Mouse (Mus musculus): ENCODE results near the gene Cxadr. TPM values are rescaled to one million over a fixed set of nuclear protein-coding genes. Genes with fewer than 3 reads are reported as not detected.

The Cxadr gene
- 10 to 100 TPM; 61.4 to 61.8 TPM for total RNA-seq (2021)
- long read RNA-seq, experiment 1, full-length matches to known transcripts: 5 of 7 reads
- long read RNA-seq, experiment 1, partial matches to known transcripts: 0 of 7 reads
- long read RNA-seq, experiment 1, other reads (novel, unspliced or antisense): 2 of 7 reads
- long read RNA-seq, experiment 2, full-length matches to known transcripts: 7 of 12 reads
- long read RNA-seq, experiment 2, partial matches to known transcripts: 0 of 12 reads
- long read RNA-seq, experiment 2, other reads (novel, unspliced or antisense): 5 of 12 reads

- DNase-seq (ENCODE audit: low spot score in 2 of 2): peak; percentile 78 to 79
Observed at GRCm38 (mm10) chr16:78301183-78301830, at the start of gene Cxadr. TSS of gene Cxadr (plus strand) at chr16:78301489.

DNA sequence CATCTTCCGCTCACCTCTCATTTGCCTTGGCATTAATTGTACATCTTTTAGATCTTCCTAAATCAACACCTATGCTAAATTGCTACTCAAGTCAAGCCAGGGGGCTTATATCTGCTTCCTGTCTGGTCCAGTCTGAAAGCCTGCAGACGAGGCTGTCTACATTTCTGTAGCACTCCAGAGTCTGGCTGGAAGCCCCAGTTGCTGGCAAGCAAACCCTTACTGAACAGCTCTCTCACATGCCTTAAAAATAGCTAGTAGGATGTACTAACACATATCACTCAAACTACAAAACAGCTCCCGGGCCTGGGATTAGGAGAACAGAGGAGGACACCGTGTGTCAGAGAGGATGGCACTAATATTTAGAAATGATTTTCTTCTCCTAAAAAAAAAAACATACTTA lies 42.3 kb upstream of the Cxadr start:
- DNase-seq (ENCODE audit: low spot score in 2 of 2): peak; percentile 57 to 73

DNA sequence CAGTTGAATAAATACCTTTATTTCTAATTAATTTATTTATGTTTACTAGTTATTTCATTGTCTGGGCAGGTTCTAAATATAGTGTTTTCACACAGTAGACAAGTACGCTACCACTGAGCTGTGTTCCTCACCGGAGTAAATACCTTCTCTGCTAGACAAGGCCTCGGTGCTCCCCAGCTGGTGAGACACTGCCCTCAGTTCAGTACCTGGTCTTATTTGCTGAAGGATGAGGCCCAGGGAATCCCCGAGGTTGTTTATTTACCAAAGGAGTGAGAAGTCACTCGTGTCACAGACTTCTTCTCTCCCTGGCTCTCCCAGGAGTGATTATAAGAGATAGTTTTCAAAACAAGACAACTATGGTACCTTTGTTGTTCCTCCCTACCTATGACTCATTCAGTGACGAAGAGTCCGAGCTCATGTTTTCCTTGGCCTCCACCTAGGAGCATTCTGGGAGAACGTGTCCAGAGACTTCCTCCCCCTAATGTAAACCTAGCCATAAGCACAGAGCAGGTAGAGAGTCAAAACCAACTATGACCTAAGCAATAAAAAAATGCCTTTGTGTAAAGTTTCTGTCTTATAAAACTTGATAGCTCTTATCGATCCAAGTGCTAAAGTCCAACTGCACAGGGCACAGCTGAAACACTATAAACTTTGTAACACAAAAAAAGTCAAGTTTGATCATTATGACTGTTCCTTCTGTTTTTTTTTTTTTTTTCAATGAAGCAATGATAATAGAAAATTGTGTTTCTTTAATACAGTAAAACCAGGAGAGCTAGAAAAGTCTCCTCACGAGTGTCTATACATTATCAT lies 41.0 kb upstream of the Cxadr start:
- no peak for DNase-seq (ENCODE audit: low spot score in 2 of 2)

DNA sequence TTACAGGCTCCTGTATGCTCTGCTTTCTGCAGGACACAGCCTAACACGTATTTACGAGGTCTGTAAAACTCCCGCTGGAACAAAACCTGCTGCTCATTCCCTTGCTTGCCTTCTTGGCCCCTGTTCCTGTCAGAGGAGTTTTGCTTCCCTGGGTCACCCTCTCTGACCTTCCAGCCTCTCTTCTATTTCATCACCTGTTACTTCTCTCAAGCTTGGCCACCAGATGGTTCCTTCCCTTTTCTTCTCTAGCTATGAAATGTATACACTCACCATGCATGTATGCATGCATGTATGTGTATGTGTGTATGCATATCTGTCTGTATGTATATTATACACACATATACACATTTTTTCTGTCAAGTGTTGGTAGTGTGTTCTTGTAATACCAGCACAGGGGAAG lies 39.8 kb upstream of the Cxadr start:
- no peak for DNase-seq (ENCODE audit: low spot score in 2 of 2)

DNA sequence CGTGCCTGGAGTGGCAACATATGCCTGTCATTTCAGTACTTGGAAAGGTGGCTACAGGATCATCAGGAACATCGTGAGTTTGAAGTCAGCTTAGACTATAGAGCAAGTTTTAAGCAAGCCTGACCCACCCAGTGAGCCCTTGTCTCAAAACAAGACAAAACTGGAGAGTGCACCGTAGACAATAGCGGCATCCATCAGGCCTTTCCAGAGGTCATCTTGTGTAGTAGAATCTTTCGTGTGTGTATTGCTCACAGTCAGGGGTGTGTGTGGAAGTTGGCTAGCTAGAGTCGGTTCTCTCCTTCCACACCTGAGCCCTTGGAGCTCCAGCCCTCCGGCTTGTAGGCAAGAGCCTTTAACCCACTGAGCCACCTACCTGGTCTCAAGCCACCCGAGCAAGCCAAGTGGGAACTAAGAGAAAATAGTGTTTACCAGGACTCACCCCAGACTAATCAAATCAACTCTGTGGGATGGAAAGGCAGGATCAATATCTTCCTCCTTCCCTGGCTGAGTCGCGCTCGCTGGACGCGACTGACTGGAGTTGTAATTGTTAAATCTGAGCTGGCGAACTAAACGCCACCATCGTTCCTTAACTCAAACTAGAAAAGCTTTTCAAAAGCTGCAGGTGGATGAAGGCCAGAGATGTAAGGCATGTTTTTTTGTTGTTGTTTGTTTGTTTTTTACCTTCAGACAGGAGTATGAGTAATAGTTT lies 36.7 kb upstream of the Cxadr start:
- DNase-seq (ENCODE audit: low spot score in 2 of 2): no peak

GRCm38 (mm10) chr16:78265151-78265590 lies 36.1 kb upstream of the Cxadr start:
- peak; percentile 13 to 26 for DNase-seq (ENCODE audit: low spot score in 2 of 2)

GRCm38 (mm10) chr16:78265826-78266225 lies 35.5 kb upstream of the Cxadr start:
- no peak for DNase-seq (ENCODE audit: low spot score in 2 of 2)

DNA sequence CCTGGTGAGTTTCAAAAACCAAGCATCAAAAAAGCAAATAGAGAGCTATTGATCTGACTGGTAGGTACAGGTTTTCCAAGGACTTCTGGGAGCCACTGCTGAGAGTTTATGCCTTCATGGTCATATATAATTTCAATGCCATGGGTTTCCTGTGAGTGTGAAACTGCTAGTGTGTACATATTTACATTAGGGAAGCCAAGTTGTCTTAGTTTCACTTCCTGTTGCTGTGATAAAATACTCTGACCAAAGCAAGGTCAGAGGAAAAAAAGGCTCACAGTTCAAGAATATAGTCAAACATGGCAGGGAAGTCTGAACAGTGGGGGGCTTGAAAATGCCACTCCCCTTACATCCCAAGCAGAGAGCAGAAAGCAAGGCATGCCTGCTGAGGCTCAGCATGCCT lies 33.8 kb upstream of the Cxadr start:
- DNase-seq (ENCODE audit: low spot score in 2 of 2): no peak

DNA sequence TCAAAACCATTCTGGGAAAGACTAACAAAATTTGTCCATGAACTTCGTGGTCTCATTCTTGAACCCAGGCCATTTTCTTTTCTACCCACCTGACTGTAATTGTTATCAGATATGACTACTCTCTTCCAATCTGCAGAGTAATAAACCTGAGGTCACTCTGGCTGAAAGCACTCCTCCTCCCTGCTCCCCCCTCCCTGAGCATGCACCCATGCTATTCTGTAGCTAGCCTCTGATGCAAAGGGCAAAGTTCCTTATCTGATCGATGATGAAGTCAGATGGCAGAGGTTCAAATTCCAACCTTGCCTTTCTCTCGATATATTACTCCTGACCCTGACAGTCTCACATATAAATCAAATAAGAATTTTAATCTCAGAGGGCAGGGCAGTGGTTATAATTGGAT lies 33.1 kb upstream of the Cxadr start:
- no peak for DNase-seq (ENCODE audit: low spot score in 2 of 2)

- peak; percentile 12 to 18 for DNase-seq (ENCODE audit: low spot score in 2 of 2)
Observed at GRCm38 (mm10) chr16:78274825-78275455, 26.3 kb upstream of the Cxadr start.

DNA sequence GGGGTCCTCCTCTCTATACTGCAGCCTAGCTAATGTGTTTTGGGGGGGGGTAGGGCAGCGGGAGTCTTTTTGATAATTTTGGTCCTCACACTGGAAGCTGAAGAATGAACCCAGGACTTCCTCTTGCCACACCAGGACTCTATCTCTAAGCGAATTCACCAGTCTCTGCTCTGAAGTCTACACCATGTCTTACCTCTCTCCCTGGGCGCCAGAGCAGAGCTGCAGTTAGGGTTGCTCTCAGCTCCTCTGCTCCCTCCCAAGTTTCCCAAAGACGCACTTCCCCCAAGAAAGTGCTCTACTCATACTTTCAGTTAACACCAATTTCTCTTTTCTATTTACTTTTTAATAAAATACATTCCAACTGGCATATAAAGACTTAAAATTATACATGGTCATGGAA lies 23.7 kb upstream of the Cxadr start:
- no peak for DNase-seq (ENCODE audit: low spot score in 2 of 2)

- no peak for DNase-seq (ENCODE audit: low spot score in 2 of 2)
Observed at GRCm38 (mm10) chr16:78280093-78280881, 21.0 kb upstream of the Cxadr start.

DNA sequence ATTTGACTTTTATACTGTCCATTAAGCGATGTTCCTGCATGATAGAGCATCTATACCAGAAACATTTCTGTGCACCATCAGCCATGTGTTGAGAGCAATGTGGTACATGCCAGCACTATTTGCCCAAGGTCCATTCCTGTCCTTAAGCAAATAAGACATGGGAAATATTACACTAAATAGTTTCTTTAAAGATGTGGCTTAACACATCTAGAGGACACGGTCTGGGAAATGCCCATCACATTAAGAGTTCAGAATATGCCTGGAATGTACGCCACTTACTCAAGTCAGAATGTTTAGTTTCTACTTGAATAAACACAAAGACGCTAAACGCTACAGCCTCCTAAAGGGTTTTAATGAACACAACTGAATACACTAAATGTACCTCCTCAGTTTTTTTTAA lies 18.1 kb upstream of the Cxadr start:
- no peak for DNase-seq (ENCODE audit: low spot score in 2 of 2)

DNA sequence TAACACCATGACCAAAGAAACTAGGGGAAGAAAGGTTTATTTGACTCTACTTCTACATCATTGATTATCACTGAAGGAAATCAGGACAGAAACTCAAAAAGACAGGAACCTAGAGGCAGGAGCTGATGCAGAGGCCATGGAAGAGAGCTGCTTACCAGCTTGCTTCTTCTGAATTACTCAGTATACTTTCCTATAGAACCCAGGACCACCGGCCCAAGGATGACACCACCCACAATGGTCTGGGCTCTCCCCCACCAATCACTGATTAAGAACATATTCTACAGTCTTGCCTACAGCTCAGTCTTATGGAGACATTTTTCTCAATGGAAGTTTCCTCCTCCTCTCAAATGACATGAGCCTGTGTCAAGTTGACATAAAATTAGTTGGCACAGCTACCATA lies 7.2 kb upstream of the Cxadr start:
- DNase-seq (ENCODE audit: low spot score in 2 of 2): no peak

GRCm38 (mm10) chr16:78294606-78295275 lies 6.5 kb upstream of the Cxadr start:
- no peak for DNase-seq (ENCODE audit: low spot score in 2 of 2)

GRCm38 (mm10) chr16:78295601-78296000 lies 5.7 kb upstream of the Cxadr start:
- DNase-seq (ENCODE audit: low spot score in 2 of 2): no peak

DNA sequence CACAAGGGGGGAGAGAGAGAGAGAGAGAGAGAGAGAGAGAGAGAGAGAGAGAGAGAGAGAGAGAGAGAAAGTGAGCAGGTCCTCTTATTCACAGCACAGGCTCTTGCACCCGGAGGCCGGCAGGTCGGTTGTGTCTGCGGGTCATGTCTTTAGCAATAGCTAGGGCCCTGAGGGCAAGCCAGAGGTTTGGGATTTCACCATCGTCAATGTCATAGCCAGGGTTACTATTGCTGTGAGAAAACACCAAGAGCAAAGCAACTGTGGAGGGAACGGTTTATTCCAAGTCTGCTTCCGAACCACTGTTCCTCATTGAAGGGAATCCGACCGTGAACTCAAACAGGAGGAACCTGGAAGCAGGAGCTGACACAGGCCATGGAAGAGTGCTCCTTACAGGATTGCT lies 5.2 kb upstream of the Cxadr start:
- no peak for DNase-seq (ENCODE audit: low spot score in 2 of 2)

DNA sequence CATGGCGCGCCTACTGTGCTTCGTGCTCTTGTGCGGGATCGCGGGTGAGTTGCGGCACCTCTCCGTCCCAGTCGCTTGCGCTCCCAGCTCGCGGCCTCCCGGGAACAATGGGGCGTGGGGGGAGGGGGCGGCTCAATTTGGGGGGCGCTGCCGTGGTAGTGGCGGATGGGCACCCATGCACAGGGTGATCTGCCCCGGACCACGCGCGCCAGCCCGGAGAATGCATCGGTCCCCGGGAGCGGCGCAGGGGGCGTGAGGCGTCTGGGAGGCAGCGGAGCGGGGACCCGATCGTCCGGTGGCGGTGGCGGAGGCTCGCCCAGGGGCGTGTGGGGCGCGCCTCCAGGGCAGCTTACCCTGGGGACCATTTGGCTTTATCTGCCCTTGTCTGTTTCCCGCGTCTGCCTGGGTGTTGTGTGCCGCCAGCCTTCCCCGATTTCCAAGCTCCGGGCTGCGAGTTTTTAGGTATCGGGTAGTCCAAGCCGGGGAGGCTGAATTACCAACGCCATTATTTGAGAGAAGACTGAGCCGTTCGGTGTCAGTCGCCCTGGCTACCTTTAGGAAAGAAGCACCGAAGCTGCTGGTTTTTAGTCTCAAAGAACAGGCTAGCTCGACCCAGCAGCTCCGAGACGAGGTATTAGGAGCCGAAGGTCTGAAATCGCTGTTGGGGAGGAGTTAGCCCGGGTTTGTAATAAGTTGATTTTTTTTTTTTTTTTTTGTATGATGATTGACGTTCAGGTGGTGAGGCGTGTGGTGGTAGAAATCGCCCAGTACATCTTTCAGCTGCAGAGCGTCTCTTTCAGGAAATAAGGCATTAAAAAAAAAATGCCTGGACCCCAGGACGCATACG lies 765 bp downstream of the Cxadr start:
- DNase-seq (ENCODE audit: low spot score in 2 of 2): peak in 1 of 2 experiments; percentile 36

DNA sequence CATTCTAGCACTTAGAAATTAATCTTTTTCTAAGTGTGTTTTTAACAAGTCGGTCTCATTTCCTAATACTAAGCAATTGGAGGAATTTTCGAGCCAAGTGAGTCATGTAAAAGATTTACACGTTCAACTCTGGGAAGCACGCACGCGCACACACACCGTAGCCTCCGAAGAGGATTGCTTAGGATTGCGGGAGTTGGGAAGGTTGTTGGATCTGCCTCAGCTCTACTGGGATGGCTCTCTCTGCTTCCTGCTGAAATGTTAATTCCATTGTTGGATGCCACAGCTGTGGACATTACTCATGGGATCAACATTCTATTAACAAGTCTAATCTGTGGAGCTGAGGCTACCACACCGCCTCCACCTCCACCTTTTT lies 1.4 kb downstream of the Cxadr start:
- DNase-seq (ENCODE audit: low spot score in 2 of 2): peak; percentile 34 to 44

Data from layer of hippocampus, postnatal 14 days (tissue).